Mouse (Mus musculus): ENCODE data around the gene Agpat3.

Gene Agpat3

GRCm38 (mm10) chr10:78324556-78325164 is 27.6 kb downstream of the Agpat3 start:
- no peak for DNase-seq (ENCODE audit: low read depth, low spot score)

GRCm38 (mm10) chr10:78323214-78323880 is 28.9 kb downstream of the Agpat3 start:
- no peak for DNase-seq (ENCODE audit: low read depth, low spot score)

DNA sequence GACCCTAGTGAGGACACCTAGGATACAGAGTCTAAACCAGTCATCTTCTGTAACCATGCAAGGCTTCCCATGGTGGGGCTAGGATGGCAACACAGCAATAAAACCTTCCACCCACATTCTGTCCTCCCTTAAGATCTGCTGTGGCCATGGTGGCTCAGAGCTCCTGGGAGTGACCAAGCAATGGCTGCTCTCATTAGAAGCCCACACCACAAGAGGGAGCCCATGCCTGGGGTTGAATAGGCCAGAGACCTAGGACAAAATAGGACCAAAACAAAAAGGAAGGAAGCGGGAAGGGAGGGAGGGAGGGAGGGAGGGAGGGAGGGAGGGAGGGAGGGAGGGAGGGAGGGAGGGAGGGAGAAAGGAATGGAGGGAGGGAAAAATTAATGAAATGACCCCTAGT is 29.5 kb downstream of the Agpat3 start:
- DNase-seq (ENCODE audit: low read depth, low spot score), result no peak

GRCm38 (mm10) chr10:78321133-78321757 is 31.0 kb downstream of the Agpat3 start:
- no peak for DNase-seq (ENCODE audit: low read depth, low spot score)

GRCm38 (mm10) chr10:78320526-78320925 is 31.8 kb downstream of the Agpat3 start:
- no peak for DNase-seq (ENCODE audit: low read depth, low spot score)

DNA sequence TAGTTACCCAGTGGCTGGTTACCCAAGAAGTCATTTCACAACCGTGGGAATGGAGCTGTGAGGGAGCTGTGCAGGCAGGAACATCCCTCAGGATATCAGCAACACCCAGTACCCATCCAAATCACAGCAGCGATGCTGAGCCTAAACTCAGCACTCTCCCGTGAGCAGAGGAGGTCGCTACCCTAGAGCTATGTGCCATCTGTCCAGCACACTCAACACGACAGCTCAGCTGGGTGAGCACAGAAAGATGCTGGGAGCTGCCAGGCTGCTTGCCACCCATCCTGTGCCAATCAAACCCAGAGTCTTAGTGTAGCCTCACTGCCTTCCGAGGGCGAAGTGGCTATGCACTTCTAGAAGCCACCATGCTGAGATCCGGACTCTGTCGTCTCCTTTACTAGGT is 32.3 kb downstream of the Agpat3 start:
- DNase-seq (ENCODE audit: low read depth, low spot score), result no peak

- no peak for DNase-seq (ENCODE audit: low read depth, low spot score)
Observed at GRCm38 (mm10) chr10:78317270-78317923, 34.9 kb downstream of the Agpat3 start.

- no peak for DNase-seq (ENCODE audit: low read depth, low spot score)
Observed at GRCm38 (mm10) chr10:78316228-78317087, 35.8 kb downstream of the Agpat3 start.

- DNase-seq (ENCODE audit: low read depth, low spot score), result no peak
Observed at GRCm38 (mm10) chr10:78315145-78315544, 37.1 kb downstream of the Agpat3 start.

DNA sequence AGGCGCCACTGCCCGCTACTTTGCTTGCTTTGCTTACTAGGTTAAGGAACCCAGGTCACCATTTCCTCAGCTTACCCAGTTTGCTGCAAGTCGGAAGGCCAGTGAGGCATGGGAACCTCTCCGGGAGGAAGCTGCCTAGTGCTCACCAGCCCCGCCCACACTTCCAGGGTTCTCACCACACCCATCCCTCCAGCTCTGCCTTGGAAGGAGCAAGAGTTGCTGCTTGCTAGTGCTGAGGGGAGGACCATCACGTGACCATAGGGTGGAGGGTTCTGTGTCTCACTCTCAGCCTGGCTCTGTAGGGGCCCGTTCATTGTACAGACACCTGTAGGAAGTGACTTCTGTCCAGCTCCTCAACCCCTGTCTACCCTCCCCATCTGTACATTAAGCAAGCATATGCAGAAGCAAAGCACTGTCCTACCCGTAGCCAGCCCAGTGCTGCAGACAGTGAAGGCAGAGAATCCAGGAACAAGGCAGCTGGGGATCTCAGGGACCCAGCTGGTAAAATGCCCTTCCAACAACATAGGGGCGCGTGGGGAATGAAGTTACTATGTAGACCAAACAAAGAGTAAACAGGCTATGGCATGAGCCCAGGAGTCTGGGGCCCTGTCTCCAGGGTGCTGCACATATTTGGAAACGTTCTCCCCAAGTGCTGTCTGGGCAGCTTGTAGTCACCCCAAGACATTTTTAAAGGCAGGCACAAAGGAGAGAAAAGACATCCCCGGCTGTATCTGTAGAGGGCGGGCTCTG is 40.2 kb downstream of the Agpat3 start:
- DNase-seq (ENCODE audit: low read depth, low spot score), result no peak

DNA sequence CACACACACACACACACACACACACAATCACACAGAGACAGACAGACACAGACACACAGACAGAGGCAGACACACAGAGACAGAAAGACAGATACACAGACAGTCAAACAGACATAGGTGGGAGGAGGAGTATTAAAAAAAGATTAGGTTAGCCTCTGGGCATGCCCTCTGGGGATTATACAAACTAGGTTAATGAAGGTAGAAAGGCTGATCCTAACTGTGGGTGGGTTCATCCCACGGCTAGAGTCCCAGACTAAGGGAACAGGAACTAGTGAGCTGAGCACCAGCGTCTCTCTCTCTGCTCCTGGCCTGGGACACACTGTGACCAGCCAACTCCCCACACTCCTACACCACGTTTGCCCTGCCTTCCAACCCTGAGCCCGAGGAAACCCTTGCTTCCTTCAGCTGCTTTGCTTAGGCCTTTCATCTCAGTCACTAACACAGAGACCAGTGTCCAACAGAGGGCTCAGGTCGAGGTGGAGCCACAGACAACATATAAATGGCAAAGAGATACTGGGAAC is 41.5 kb downstream of the Agpat3 start:
- DNase-seq (ENCODE audit: low read depth, low spot score), result no peak

GRCm38 (mm10) chr10:78308617-78309016 is 43.7 kb downstream of the Agpat3 start:
- DNase-seq (ENCODE audit: low read depth, low spot score), result no peak

- no peak for DNase-seq (ENCODE audit: low read depth, low spot score)
Observed at GRCm38 (mm10) chr10:78307391-78307790, 44.9 kb downstream of the Agpat3 start.

DNA sequence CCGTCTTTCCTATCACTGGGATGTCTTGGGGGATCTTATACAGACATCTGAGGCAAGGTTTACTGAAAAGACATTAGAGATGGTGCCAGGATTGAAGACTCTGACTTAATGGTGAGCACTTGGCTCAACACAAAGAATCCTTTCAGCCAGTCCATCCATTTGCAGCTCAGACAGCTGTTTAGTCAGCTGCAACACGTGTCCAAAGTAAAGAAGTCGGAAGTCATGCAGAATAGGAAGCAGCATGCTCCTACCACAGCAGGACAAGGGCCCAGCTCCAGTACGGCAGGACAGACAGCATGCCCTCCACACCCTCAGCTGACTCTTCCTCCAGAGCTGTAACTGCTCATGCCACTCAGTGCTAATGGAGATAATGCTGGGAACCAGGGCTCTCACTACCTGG is 46.3 kb downstream of the Agpat3 start:
- no peak for DNase-seq (ENCODE audit: low read depth, low spot score)

GRCm38 (mm10) chr10:78304996-78305395 is 47.3 kb downstream of the Agpat3 start:
- peak; percentile 15 for DNase-seq (ENCODE audit: low read depth, low spot score)

DNA sequence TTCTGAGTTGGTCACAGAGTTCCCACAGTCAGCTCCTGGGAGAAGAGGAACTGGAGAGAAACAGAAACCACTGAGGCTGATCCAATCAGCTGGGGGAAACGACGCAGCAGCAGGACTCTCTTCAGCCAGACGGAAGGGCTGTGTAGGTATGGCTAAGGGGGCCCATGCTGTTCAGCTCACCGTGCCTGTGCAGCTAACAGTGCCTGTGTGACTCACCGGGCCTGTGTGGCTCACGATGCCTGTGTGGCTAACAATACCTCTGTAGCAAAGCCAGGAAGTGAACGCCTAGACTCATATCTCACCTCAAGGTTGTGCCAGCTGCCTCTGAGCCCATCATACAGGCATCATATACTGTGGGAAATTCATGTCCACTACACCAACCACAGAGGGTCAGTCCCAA is 48.6 kb downstream of the Agpat3 start:
- DNase-seq (ENCODE audit: low read depth, low spot score), result no peak

DNA sequence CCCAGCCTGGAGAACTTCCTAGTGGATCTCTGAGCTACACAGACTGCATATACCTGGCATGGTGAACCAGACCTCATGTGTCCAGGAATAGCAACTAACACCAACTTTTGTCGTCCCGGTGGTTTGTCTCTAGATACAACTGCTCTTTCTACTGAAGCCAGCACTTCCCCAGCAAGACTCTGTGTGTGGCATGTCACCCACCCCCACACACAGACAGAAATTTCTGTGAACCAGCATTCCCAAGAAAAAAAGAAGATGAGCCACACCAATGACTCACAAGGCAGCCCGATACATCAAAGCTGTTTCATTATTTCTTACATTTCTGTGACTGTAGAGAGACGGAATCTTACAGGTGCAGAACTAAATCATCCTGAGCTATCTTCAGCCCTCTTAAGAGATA is 52.2 kb downstream of the Agpat3 start:
- no peak for DNase-seq (ENCODE audit: low read depth, low spot score)

GRCm38 (mm10) chr10:78298651-78299644 is 53.3 kb downstream of the Agpat3 start:
- DNase-seq (ENCODE audit: low read depth, low spot score), result no peak
